Mouse (Mus musculus) cerebellum, adult 9-11 months (tissue): ENCODE measurements at regions not wholly inside any gene's neighbourhood (a gene's known extent, or its start where the extent isn't known, plus 50 kb on each side); places are given as distances from the start of the nearest gene placed in this dataset.
A peak's percentile ranks its signal among the peaks of the same experiment; 100 is the strongest.

Experiments used
- DNase-seq: peaks from one replicate; pipeline ENCODE4 v3.0.0; 2022

DNA sequence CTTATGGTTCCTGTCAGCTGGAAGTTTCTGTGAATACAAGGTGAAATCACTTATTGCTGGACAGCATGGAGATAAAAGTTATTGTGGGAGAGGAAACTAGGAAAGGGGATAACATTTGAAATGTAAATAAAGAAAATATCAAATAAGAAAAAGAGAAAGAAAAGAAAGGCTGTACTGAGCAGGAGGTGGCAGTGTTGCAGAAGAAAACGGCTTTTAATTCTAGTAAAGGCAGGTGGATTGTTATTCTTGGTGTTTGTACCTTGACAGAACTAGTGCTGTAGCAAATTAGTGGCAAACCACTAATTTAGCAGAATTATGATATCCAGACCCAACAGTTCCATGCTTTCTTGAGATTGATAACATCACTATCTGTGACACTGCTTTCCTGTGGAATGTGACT is 52.6 kb downstream of the Gm10358 start:
- no peak for DNase-seq

DNA sequence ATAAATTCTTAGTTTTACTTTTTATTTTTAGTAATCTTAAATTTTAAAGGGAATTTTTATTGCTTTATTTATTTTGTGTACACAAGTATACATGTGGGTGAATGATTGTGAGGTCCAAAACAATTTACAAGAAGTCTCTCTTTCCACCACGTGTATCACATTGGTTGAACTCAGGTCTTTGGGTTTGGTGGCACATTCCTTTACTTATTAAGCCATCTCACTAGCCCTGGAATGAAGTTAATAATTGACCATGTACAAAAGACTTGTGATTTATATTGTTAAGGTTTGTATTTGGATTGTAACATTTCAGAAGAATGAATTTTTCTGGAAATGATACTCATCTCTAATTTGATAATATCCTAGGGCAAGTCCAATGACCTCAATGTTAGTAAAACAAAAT is 56.2 kb downstream of the Gm10358 start:
- DNase-seq = no peak

DNA sequence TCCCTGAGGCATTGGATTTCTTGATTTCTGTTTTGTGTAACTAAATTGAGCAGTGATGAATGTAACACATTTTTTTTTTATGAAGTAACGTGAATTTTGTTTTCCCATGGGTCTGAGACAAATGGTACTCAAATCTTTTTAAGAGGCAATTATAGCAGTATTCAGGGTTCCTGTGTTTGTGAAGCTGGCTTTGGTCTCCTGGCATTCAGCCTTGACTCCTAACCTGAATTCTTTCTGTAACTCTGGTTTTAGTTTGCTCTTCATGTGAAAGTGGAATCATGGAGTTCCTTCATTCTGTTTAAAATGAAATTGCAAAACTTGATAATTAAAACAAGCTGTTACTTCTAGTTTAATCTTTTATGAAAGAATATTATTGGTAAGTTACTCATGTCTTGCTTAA is 58.3 kb downstream of the Gm10358 start:
- DNase-seq = no peak

DNA sequence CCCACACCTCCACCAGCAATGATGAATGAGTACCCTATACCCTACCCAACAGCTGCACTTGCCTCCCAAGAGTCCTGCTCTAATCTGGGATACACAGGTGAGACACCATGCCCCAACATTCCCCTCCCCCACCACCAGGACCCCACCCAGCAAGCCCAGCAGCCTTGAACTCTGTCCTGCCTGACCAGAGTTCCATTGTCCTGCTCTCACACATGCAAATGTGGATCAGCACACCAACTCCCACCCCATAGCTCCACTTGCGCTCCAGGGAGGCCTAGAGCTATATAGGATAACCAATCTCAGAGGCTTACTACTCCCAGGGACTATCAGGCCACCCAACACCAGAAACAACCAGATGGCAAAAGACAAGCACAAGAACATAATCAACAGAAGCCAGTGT is 85.8 kb downstream of the Gm10358 start:
- no peak for DNase-seq

DNA sequence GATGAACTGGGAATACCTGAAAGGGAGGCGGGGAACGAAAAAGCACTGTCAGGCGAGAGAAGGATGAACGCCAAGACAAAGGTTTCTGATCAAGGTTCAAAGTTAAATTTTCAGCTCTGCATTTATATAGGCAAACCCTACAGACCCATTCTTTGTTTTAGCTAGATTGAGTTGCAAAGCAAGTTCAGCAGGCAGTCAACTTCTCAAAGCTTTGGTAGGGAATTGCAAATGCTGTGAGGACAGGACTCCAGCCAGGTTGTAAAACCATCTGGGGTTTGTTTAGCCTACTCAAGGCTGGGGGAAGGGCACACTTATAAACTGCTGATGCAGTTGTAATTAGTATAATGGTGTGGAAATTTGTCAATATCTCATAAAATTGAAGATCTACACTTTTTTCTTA is 87.9 kb downstream of the Gm10358 start:
- DNase-seq = no peak

DNA sequence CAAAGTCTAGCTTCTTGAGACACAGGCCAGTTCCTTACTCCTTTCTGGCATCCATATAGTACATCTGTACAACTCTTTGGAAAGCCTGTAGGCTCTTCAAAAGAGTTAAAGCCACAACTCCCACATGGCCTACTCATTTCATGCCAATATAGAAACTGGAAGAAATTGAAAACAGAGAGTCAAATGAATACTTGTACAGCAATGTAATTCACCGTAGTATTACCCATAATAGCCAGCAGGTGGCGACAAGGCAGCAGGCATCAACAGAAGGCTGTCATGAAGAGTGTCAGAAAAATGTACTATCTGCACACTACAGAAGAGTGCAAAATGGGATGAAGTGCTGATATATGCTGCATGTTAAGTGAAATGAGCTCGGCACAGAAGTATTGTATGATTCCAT is 90.5 kb downstream of the Gm10358 start:
- DNase-seq = peak; percentile 2

DNA sequence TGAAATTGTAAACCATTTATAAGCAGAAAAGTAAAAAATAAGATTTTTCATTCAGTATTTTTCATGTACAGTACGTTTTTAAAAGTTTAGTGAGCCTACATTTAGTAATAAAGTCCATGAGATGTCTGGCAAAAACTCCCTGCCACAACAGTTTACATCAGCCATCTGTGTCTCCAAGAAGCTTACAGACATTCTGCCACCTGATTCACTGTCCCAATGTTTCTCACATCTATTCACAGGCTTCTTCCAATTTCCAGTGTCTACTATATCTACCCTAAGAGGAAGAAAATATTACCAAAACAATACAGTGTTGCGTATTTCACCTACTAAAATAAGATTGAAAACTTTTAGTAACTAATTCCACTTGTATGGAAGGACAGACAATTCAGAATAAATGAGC is 95.7 kb downstream of the Rasd2 start:
- no peak for DNase-seq

DNA sequence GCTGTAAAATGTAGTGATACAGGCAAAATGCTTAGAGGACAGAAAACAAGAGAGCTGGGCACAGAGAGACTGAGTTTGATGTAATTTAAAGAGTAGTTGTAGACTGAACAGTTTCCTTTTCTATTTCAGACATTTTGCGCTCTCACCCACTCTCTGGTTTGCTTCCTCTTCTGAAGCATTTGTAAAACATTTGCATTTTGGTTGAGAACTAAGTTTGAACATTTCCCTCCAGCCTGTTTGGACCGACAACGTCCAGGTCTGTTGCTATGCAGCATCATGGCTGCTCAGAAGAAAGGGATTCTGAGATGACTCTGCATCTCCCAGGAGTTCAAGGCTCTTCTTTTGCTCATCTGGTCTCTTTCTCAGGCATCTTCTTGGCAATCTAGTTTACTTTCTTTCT is 78.2 kb downstream of the Rasd2 start:
- DNase-seq = no peak

DNA sequence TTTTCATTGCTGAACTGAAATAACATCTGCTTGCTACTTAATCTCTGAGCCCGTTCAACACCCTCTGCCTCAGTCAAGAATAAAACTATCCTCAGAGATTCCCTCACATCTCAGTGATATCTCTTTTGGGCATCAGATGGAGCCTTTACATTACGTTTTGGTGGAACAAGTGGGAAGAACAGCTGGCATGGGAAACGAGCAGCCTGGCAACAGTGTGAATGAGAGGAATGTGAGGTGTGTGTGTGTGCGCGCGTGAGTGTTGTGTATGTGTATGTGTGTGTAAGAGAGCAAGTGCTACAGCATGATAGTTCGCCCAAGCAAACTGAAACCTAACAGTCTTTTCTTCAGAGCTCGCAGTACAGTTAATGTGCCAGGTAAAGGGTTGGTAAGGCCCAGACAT is 76.2 kb downstream of the Rasd2 start:
- no peak for DNase-seq
